Mouse (Mus musculus) MEL (cell line): ENCODE results near the gene Necap2. TPM values are rescaled to one million over a fixed set of nuclear protein-coding genes. Genes with fewer than 3 reads are reported as not detected.

ENCODE experiments used
- DNase-seq: peaks from one replicate; pipeline ENCODE4 v3.0.0; 2011; ENCODE audit warnings: low read depth, low spot score
- H3K27ac ChIP-seq: 2 replicates; pipeline ENCODE4 v1.5.1; 2012; ENCODE audit warnings: low read depth, mild to moderate bottlenecking, control low read depth, low read length, moderate library complexity; ENCODE audit not compliant: control insufficient read depth
- H3K27me3 ChIP-seq, 2 experiments: fragments of 150-350 bp in 1 of 2; sonication (generic) in 1 of 2; 2 replicates each; pipeline ENCODE4 v1.6.1; 2012; ENCODE audit warnings: low read length in 2 of 2, mild to moderate bottlenecking in 2 of 2, improper control_type of control experiment in 1 of 2, moderate library complexity in 1 of 2; ENCODE audit not compliant: insufficient read depth in 2 of 2, control insufficient read depth in 1 of 2
- H3K36me3 ChIP-seq, 2 experiments: 2 replicates each; pipeline ENCODE4 v1.6.1; 2012 to 2014; ENCODE audit warnings: low read length in 2 of 2, improper control_type of control experiment in 1 of 2, inconsistent platforms in 1 of 2, mild to moderate bottlenecking in 1 of 2; ENCODE audit not compliant: insufficient read depth in 2 of 2, control insufficient read depth in 1 of 2
- H3K4me1 ChIP-seq, 2 experiments: fragments of 150-350 bp in 1 of 2; sonication (generic) in 1 of 2; 2 replicates each; pipeline ENCODE4 v1.6.1; 2012; ENCODE audit warnings: low read length in 2 of 2, improper control_type of control experiment in 1 of 2, mild to moderate bottlenecking in 1 of 2; ENCODE audit not compliant: insufficient read depth in 2 of 2, control insufficient read depth in 1 of 2
- H3K4me3 ChIP-seq, 2 experiments: fragments of 150-350 bp in 1 of 2; sonication (generic) in 1 of 2; 2 replicates each; pipeline ENCODE4 v1.5.1; 2012; ENCODE audit warnings: low read depth in 2 of 2, low read length in 2 of 2, mild to moderate bottlenecking in 2 of 2, moderate library complexity in 2 of 2, control low read depth in 1 of 2, improper control_type of control experiment in 1 of 2; ENCODE audit not compliant: control insufficient read depth in 1 of 2, insufficient read depth in 1 of 2
- H3K79me2 ChIP-seq: 2 replicates; pipeline ENCODE4 v1.6.1; 2012; ENCODE audit warnings: mild to moderate bottlenecking, low read length, moderate library complexity; ENCODE audit not compliant: control insufficient read depth, poor library complexity, insufficient read depth
- H3K9ac ChIP-seq: 2 replicates; pipeline ENCODE4 v1.6.1; 2012; ENCODE audit warnings: low read depth, mild to moderate bottlenecking, control low read depth, low read length, moderate library complexity; ENCODE audit not compliant: control insufficient read depth, poor library complexity, severe bottlenecking
- H3K9me3 ChIP-seq: fragments of 150-350 bp; sonication (generic); replicated peaks from 2 replicates; pipeline ENCODE4 v1.6.1; 2012; ENCODE audit warnings: mild to moderate bottlenecking, low read length, improper control_type of control experiment, moderate library complexity; ENCODE audit not compliant: insufficient read depth
- CHD1 ChIP-seq: IDR thresholded peaks from 2 replicates; pipeline ENCODE4 v1.6.1; 2012; ENCODE audit warnings: low read depth, mild to moderate bottlenecking, inconsistent platforms, low read length, improper control_type of control experiment
- ETS1 ChIP-seq: IDR thresholded peaks from 2 replicates; pipeline ENCODE4 v1.6.1; 2012; ENCODE audit warnings: low read depth, mild to moderate bottlenecking, inconsistent platforms, low read length, improper control_type of control experiment, moderate library complexity
- GABPA ChIP-seq: IDR thresholded peaks from 2 replicates; pipeline ENCODE4 v1.6.1; 2012; ENCODE audit warnings: low read depth, mild to moderate bottlenecking, inconsistent platforms, low read length, improper control_type of control experiment, moderate library complexity
- KAT2A ChIP-seq: conservative IDR thresholded peaks from 2 replicates; pipeline ENCODE4 v1.6.1; 2012; ENCODE audit warnings: low read depth, low read length, improper control_type of control experiment, inconsistent platforms
- MYC ChIP-seq: IDR thresholded peaks from 2 replicates; pipeline ENCODE4 v1.6.1; 2011; ENCODE audit warnings: low read depth, mild to moderate bottlenecking, low read length, improper control_type of control experiment, moderate library complexity
- SMC3 ChIP-seq: IDR thresholded peaks from 2 replicates; pipeline ENCODE4 v1.6.1; 2011; ENCODE audit warnings: low read depth, low read length, improper control_type of control experiment
- TBP ChIP-seq: IDR thresholded peaks from 2 replicates; pipeline ENCODE4 v1.8.0; 2011; ENCODE audit warnings: low read depth, low read length, improper control_type of control experiment
- polyA plus RNA-seq, 2 experiments: library from polyadenylated mRNA; stranded (reverse) in 1 of 2; unstranded in 1 of 2; fragments of >175 nt in 1 of 2; fragments of >200 nt in 1 of 2; gene quantifications; 2 replicates each; pipeline versions ENCODE4 v1.2.1 to v1.2.4; 2012; ENCODE audit warnings: low replicate concordance in 2 of 2, low read depth in 1 of 2; ENCODE audit not compliant: insufficient read length in 2 of 2, insufficient read depth in 1 of 2, missing spikeins in 1 of 2
- total RNA-seq: library from RNA; depleted of rRNA; stranded (reverse); fragments of 300-350 nt; gene quantifications from 2 replicates; pipeline ENCODE4 v1.2.3, GENCODE M21; 2012

Gene Necap2
- total and polyA plus RNA-seq, 3 experiments: 57.4 to 75.6 TPM; not detected in 1

- Histone ChIP-seq H3K9ac (no peak overlapping the region), H3K36me3 (no peaks in the 10 kb centered on the region), H3K9me3 (no peaks in the 10 kb centered on the region), H3K4me1 (peaks cover 0 to 5% of the 10 kb centered on the region in 2 experiments; a peak in 1 of 4 replicates), H3K4me3 (no peak overlapping the region), H3K79me2 (no peaks in the 10 kb centered on the region), H3K27ac (no peak overlapping the region), H3K27me3 (no peaks in the 10 kb centered on the region)
- DNase-seq: no peak
- no peak for TF ChIP-seq SMC3
Measured at GRCm38 (mm10) chr4:141098935-141099334, 20.8 kb upstream of the Necap2 start.

GRCm38 (mm10) chr4:141096710-141097109, 18.6 kb upstream of the Necap2 start:
- Histone ChIP-seq H3K4me3 (no peak overlapping the region), H3K27ac (no peak overlapping the region), H3K79me2 (no peaks in the 10 kb centered on the region), H3K4me1 (peaks cover 0 to 5% of the 10 kb centered on the region in 2 experiments; a peak in 1 of 4 replicates), H3K9me3 (no peaks in the 10 kb centered on the region), H3K9ac (no peak overlapping the region), H3K36me3 (no peaks in the 10 kb centered on the region), H3K27me3 (no peaks in the 10 kb centered on the region)
- TF ChIP-seq GABPA: no peak
- TF ChIP-seq ETS1: no peak
- no peak for TF ChIP-seq KAT2A
- peak; percentile 84 for TF ChIP-seq TBP
- DNase-seq: no peak

- no peak for DNase-seq
- Histone ChIP-seq H3K9me3 (no peaks in the 10 kb centered on the region), H3K4me3 (no peak overlapping the region), H3K9ac (no peak overlapping the region), H3K4me1 (peaks cover 0 to 5% of the 10 kb centered on the region in 2 experiments; a peak in 1 of 4 replicates), H3K27me3 (no peaks in the 10 kb centered on the region), H3K27ac (no peak overlapping the region), H3K79me2 (no peaks in the 10 kb centered on the region), H3K36me3 (no peaks in the 10 kb centered on the region)
- no peak for TF ChIP-seq MYC
Measured at GRCm38 (mm10) chr4:141095016-141095415, 16.9 kb upstream of the Necap2 start.

GRCm38 (mm10) chr4:141088714-141089113, 10.6 kb upstream of the Necap2 start:
- H3K9ac ChIP-seq: no peak overlapping the region
- no peaks in the 10 kb centered on the region for H3K4me1 ChIP-seq
- no peak overlapping the region for H3K27ac ChIP-seq
- H3K36me3 ChIP-seq: no peaks in the 10 kb centered on the region
- H3K79me2 ChIP-seq: no peaks in the 10 kb centered on the region
- no peak for TF ChIP-seq CHD1
- no peak overlapping the region for H3K4me3 ChIP-seq
- H3K27me3 ChIP-seq: peaks cover 0 to 4% of the 10 kb centered on the region in 2 experiments; a peak in 3 of 4 replicates
- no peaks in the 10 kb centered on the region for H3K9me3 ChIP-seq
- no peak for DNase-seq
